Mouse (Mus musculus) heart, embryonic 10.5 days (tissue): ENCODE results near the gene Rab3c. TPM values are rescaled to one million over a fixed set of nuclear protein-coding genes. Genes with fewer than 3 reads are reported as not detected.

ENCODE experiments used
- DNase-seq: peaks from one replicate; pipeline ENCODE4 v3.0.0-alpha.2; 2017; ENCODE audit warnings: low spot score
- H3K27ac ChIP-seq: fragments of 300-500 bp; sonication (generic); 2 replicates; pipeline ENCODE4 v1.5.1; 2016; ENCODE audit warnings: mild to moderate bottlenecking
- H3K27me3 ChIP-seq: fragments of 300-500 bp; sonication (generic); 2 replicates; pipeline ENCODE4 v1.6.1; 2016; ENCODE audit warnings: mild to moderate bottlenecking; ENCODE audit not compliant: poor library complexity, insufficient read depth, severe bottlenecking
- H3K36me3 ChIP-seq: fragments of 300-500 bp; sonication (generic); 2 replicates; pipeline ENCODE4 v1.6.1; 2016; ENCODE audit warnings: mild to moderate bottlenecking, moderate library complexity
- H3K4me1 ChIP-seq: fragments of 300-500 bp; sonication (generic); 2 replicates; pipeline ENCODE4 v1.6.1; 2016; ENCODE audit warnings: mild to moderate bottlenecking
- H3K4me3 ChIP-seq: fragments of 300-500 bp; sonication (generic); 2 replicates; pipeline ENCODE4 v1.5.1; 2016; ENCODE audit warnings: mild to moderate bottlenecking, moderate library complexity
- H3K9me3 ChIP-seq: fragments of 300-500 bp; sonication (generic); 2 replicates; pipeline ENCODE4 v1.6.1; 2016; ENCODE audit warnings: mild to moderate bottlenecking, moderate library complexity
- WGBS: fragments of 180-500 bp; shearing (Covaris S2); methylation state at CpG from one replicate; pipeline ENCODE4 v1.1.7; 2016; 5-methylcytosine and 5-hydroxymethylcytosine counted together
- polyA plus RNA-seq: library from polyadenylated mRNA; unstranded; fragments of >200 nt; fragmentation: Nextera tagmentation; extraction: Ambion mirVana; gene quantifications from 2 replicates; pipeline ENCODE4 v1.2.1, GENCODE M21; 2016

The Rab3c gene
- polyA plus RNA-seq, 1 experiment from 2014 or later: 0.54 TPM

DNA sequence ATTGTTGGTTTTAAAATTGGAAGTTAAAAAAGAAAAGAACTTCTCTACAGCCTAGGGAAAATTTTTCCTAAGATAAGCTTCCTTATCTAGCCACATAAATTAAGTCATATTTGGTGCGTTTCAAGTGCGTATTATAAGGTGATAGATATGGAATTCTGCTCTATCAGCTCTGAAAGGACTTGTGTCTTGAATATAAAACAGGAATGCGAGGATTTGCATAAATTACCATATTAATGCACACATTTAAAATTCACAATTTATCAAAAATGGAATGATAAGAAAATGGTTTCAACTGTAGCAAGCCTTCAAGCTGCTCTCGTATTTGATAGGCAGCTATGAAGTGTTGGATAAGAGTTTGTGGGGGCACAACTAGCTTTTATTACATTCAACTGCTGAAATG lies 111.6 kb downstream of the Rab3c start:
- 73% methylated on average over 4 of the region's 4 CpGs for WGBS
- Histone ChIP-seq H3K27me3 (no peaks in the 10 kb centered on the region), H3K9me3 (no peaks in the 10 kb centered on the region), H3K36me3 (no peaks in the 10 kb centered on the region), H3K4me1 (no peaks in the 10 kb centered on the region), H3K4me3 (no peak overlapping the region), H3K27ac (no peak overlapping the region)
- DNase-seq: no peak

DNA sequence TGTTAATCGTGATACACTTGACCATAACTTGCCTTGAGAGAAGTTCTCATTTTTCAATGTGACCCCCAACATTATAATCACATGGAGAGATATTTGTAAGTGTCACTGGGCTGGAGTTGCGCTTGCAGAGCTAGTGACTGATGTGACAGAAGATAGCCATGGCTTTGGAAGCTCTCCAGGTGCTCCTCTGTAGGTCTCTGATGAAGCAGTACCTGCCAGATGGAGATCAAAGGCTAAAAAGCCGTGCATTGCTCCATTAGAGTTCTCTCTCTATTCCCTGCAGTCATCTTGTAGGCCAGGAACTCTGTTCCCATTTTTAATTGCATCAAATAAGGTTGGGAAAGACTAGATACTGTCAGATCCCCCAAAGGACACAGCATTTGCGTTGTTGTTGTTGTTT lies 112.2 kb downstream of the Rab3c start:
- H3K27me3 ChIP-seq: no peaks in the 10 kb centered on the region
- H3K27ac ChIP-seq: no peak overlapping the region
- H3K4me1 ChIP-seq: no peaks in the 10 kb centered on the region
- no peak for DNase-seq
- no peak overlapping the region for H3K4me3 ChIP-seq
- no peaks in the 10 kb centered on the region for H3K36me3 ChIP-seq
- WGBS: 79% methylated on average over 4 of the region's 4 CpGs
- no peaks in the 10 kb centered on the region for H3K9me3 ChIP-seq

DNA sequence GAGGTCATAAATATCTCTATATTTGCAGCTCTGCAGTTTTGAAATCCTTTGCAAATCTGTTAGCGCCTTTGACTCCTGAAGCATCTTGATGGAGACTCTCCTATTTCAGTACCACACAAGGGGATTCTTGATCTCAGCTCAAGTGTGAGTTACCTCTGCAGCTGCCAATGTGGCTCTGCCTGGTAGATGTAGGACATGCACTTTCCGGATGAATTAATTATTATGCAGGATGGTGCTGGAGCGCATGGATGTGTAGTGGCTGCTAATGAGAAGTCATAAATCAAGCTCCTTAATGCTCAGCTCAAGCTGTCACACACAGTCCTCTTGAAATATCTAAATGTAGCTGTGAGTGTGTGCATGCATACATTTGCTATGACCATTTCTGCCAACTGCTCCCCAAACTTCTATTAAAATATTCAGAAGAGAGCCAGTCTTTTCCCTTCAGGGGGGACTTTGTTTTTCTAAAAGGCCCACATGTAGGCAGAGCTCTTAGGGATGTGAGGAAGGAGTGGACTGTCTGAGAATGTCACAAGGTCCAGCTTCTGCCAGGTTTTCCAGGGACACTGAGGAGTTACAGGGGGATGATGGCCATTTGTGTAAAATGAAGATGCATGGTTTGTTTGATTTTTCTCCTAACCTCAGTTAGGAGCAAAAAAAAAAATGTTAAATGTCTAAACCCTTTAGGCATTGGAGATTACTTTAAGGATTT lies 114.0 kb downstream of the Rab3c start:
- no peak for DNase-seq
- Histone ChIP-seq H3K27me3 (no peaks in the 10 kb centered on the region), H3K27ac (no peak overlapping the region), H3K4me3 (no peak overlapping the region), H3K9me3 (no peaks in the 10 kb centered on the region), H3K36me3 (no peaks in the 10 kb centered on the region), H3K4me1 (no peaks in the 10 kb centered on the region)
- WGBS: 82% methylated on average over 3 of the region's 3 CpGs

DNA sequence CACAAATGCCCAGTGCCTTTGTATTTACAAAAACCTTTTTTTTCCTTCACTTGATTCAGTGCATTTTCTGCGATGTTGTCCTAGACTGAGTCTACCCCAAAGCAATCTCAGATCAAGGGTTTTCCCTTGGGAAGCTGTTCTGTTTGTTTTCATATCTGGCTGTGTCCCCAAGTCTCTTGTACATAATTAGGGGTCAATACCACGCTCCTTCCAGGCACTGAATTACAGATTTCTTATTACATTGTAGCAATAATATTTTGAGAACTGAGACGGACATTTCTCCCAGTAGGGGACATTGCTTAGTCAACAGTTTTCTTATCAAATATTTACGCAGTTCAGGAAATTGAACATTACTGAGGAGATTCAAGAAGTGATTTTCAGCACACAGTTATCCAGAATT lies 120.8 kb downstream of the Rab3c start:
- no peak overlapping the region for H3K27ac ChIP-seq
- H3K4me1 ChIP-seq: no peaks in the 10 kb centered on the region
- 72% methylated on average over 4 of the region's 4 CpGs for WGBS
- H3K9me3 ChIP-seq: no peaks in the 10 kb centered on the region
- H3K27me3 ChIP-seq: no peaks in the 10 kb centered on the region
- H3K4me3 ChIP-seq: no peak overlapping the region
- no peaks in the 10 kb centered on the region for H3K36me3 ChIP-seq
- no peak for DNase-seq

DNA sequence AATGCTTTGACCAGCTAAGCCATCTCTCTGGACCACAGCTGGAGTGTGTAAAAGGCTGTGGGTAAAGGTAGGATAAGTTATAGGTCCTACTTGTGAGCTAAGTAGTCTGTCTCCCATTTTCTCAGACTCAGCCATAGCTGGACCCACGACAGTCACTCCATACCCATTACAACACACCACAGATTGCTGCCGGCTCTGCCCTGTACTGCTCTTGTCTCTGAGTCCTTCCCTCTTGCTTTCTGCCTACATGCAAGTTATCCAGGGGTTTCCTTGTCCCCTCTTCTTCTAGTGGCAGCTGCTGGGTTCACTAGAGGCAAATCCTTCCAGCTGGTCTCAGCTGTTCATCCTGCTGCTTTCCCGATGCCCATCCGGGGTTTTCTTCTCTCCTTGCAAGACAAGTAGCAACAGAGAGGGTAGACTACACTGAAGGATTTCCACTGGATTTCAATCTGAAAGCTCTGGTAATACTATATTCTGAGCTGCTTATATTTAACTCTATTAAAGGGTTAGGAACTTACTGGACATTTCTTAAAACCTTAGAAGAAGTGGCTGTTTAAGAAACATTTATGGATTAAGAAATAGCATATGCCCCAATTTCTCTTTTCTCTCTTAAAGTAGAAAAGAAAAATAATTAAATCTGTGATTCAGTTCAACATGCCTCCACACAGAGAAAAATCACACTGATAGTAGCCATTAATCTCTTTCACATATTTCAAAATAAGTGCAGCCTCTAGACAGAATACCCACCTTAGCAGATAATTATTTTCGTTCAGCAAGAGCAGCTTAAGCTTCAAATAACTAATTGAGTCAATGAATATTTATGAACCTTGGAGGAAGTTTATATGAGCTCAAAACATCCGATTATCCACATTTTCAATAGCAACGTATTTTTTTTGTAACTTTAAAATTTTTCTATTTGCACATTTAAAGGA lies 121.9 kb downstream of the Rab3c start:
- no peaks in the 10 kb centered on the region for H3K36me3 ChIP-seq
- H3K4me1 ChIP-seq: no peaks in the 10 kb centered on the region
- H3K27me3 ChIP-seq: no peaks in the 10 kb centered on the region
- H3K9me3 ChIP-seq: no peaks in the 10 kb centered on the region
- no peak overlapping the region for H3K27ac ChIP-seq
- 78% methylated on average over 7 of the region's 7 CpGs for WGBS
- no peak for DNase-seq
- H3K4me3 ChIP-seq: no peak overlapping the region

- no peaks in the 10 kb centered on the region for H3K27me3 ChIP-seq
- 58% methylated on average over 3 of the region's 3 CpGs for WGBS
- DNase-seq: no peak
Measured at GRCm38 (mm10) chr13:110145545-110145944, 135.3 kb downstream of the Rab3c start.

GRCm38 (mm10) chr13:110145019-110145418 lies 135.8 kb downstream of the Rab3c start:
- H3K27me3 ChIP-seq: no peaks in the 10 kb centered on the region
- H3K27ac ChIP-seq: no peak overlapping the region
- no peaks in the 10 kb centered on the region for H3K4me1 ChIP-seq
- H3K36me3 ChIP-seq: no peaks in the 10 kb centered on the region
- no peak overlapping the region for H3K4me3 ChIP-seq
- no peak for DNase-seq
- 63% methylated on average over 8 of the region's 8 CpGs for WGBS
- no peaks in the 10 kb centered on the region for H3K9me3 ChIP-seq

More at GRCm38 (mm10) chr13:110145545-110145944, 135.3 kb downstream of the Rab3c start:
- Histone ChIP-seq H3K4me1 (no peaks in the 10 kb centered on the region), H3K36me3 (no peaks in the 10 kb centered on the region), H3K4me3 (no peak overlapping the region), H3K27ac (no peak overlapping the region), H3K9me3 (no peaks in the 10 kb centered on the region)

GRCm38 (mm10) chr13:110139339-110139738 lies 141.5 kb downstream of the Rab3c start:
- WGBS: 80% methylated on average over 5 of the region's 5 CpGs
- Histone ChIP-seq H3K27me3 (no peaks in the 10 kb centered on the region), H3K36me3 (no peaks in the 10 kb centered on the region)

DNA sequence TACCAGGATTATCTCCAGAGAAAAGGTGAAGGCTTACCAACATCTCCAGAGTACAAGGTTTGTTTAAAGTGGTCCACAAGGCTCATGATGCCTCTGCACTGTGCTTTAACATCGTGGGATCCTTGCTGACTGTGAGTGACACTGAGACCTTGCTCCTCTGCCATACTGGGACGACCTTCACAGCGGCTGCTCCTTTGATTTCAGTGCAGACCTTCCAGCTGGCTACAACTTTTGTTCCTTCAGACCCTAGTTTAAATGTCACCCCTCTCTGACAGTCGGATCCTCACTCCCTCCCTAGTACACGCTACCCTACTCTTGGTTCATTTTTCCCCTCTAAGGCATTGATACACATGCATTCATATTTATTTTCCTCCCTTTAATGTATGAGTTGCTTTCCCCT lies 142.2 kb downstream of the Rab3c start:
- Histone ChIP-seq H3K9me3 (no peaks in the 10 kb centered on the region), H3K36me3 (no peaks in the 10 kb centered on the region), H3K27ac (no peak overlapping the region), H3K4me3 (no peak overlapping the region), H3K4me1 (no peaks in the 10 kb centered on the region), H3K27me3 (no peaks in the 10 kb centered on the region)
- 55% methylated on average over 5 of the region's 5 CpGs for WGBS
- DNase-seq: no peak

More at GRCm38 (mm10) chr13:110139339-110139738, 141.5 kb downstream of the Rab3c start:
- Histone ChIP-seq H3K27ac (no peak overlapping the region), H3K4me3 (no peak overlapping the region), H3K4me1 (no peaks in the 10 kb centered on the region), H3K9me3 (no peaks in the 10 kb centered on the region)
- DNase-seq: no peak

- H3K36me3 ChIP-seq: no peaks in the 10 kb centered on the region
- H3K4me1 ChIP-seq: no peaks in the 10 kb centered on the region
- no peak overlapping the region for H3K27ac ChIP-seq
- H3K4me3 ChIP-seq: no peak overlapping the region
- no peaks in the 10 kb centered on the region for H3K27me3 ChIP-seq
- WGBS: 76% methylated on average over 12 of the region's 12 CpGs
- no peak for DNase-seq
- H3K9me3 ChIP-seq: no peaks in the 10 kb centered on the region
Measured at GRCm38 (mm10) chr13:110127613-110128258, 153.1 kb downstream of the Rab3c start.

DNA sequence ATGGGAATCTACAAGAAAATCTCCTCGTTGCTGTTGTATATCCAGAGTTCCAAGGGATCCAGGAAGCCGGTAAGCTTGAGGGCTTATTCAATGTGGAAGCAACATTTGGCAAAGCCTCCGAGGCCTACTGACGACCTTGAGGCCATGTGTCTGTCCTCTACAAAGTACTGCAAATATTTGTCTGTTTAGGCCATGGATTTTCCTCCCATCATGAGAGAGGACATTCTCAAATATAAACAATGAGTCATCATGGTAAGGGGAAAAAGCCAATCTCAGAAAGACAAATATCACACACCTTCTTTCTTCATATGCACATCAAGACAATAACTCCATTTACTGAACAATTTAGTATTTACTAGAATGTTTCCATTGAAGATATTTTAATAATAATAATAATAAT lies 158.0 kb downstream of the Rab3c start:
- WGBS: 78% methylated on average over 4 of the region's 4 CpGs
- Histone ChIP-seq H3K9me3 (no peaks in the 10 kb centered on the region), H3K4me3 (no peak overlapping the region), H3K4me1 (no peaks in the 10 kb centered on the region), H3K27ac (no peak overlapping the region), H3K36me3 (no peaks in the 10 kb centered on the region), H3K27me3 (no peaks in the 10 kb centered on the region)
- DNase-seq: no peak

DNA sequence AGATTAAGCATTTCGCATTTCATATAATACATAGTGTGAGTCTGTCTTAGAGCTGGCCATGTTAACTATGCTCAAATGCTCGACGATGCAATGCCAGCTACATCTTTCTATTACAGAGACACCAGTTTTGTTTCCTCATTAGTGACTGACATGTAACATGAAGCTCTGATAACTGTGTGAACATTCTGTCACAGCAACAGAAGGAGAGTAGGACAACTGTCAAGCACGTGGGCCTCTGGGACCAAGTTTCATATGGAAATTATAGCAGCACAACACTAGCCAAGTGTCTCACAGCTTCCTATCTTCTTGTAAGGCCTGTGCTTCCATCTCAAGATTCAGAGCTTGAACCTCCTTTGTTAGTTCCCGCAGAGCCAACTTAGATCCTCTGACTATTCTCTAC lies 163.9 kb downstream of the Rab3c start:
- Histone ChIP-seq H3K36me3 (no peaks in the 10 kb centered on the region), H3K4me3 (no peak overlapping the region), H3K9me3 (no peaks in the 10 kb centered on the region), H3K4me1 (no peaks in the 10 kb centered on the region), H3K27ac (no peak overlapping the region), H3K27me3 (no peaks in the 10 kb centered on the region)
- no peak for DNase-seq
- WGBS: 88% methylated on average over 5 of the region's 5 CpGs

- Histone ChIP-seq H3K4me3 (no peak overlapping the region), H3K4me1 (no peaks in the 10 kb centered on the region), H3K27me3 (no peaks in the 10 kb centered on the region), H3K36me3 (no peaks in the 10 kb centered on the region), H3K9me3 (no peaks in the 10 kb centered on the region), H3K27ac (no peak overlapping the region)
- 83% methylated on average over 3 of the region's 3 CpGs for WGBS
- no peak for DNase-seq
Measured at GRCm38 (mm10) chr13:110116316-110116715, 164.5 kb downstream of the Rab3c start.
